8 mouse cellular contexts compared by ENCODE assay signal in genomic region chr4:99829094-99830073, GRCm38 (mm10). TPM values are rescaled to one million over a fixed set of nuclear protein-coding genes. Genes with fewer than 3 reads are reported as not detected.
A peak's percentile ranks its signal among the peaks of the same experiment; 100 is the strongest.
DNase-seq lines count a peak whose midpoint lies in the region; ATAC-seq lines count a peak whose summit lies in the region.

Gene Efcab7, plus strand, starts transcription at chr4:99829198.

- under 1% methylated on average over 48 of the region's 48 CpGs for WGBS in intestine, embryonic 14.5 days

- intact Hi-C loops in left cerebral cortex, postnatal 14 days (cut with DNase I), result no loop called here

- H3K4me3 ChIP-seq in intestine, embryonic 14.5 days (ENCODE audit: low read depth, low read length), result peak within 1 kb of the TSS; percentile 96

- H3K4me2 ChIP-seq in intestine, embryonic 14.5 days (ENCODE audit: low read length), result peak within 1 kb of the TSS; percentile 62

- H3K27ac ChIP-seq in intestine, embryonic 14.5 days (ENCODE audit: low read depth), result peak within 1 kb of the TSS; percentile 77

- peak within 1 kb of the TSS; percentile 84 for H3K9ac ChIP-seq in intestine, embryonic 14.5 days (ENCODE audit: low read length)

- DNase-seq in adrenal gland, adult 18-20 months (ENCODE audit: low spot score in 2 of 2), result peak; percentile 70 to 76
- DNase-seq in embryo, embryonic 11 days, result peak; percentile 93
- DNase-seq in gastrocnemius, postnatal 25 days, result peak; percentile 68
- peak; percentile 96 for DNase-seq in intestine, embryonic 14.5 days (ENCODE audit: low spot score)
- DNase-seq in left cerebral cortex, postnatal 14 days (ENCODE audit: low spot score in 2 of 2), result peak; percentile 87 to 89
- DNase-seq in mesoderm, embryonic 11.5 days (ENCODE audit: low read depth, low spot score), result peak; percentile 89
- peak; percentile 77 to 84 for DNase-seq in right cerebral cortex, postnatal 36 days (ENCODE audit: low spot score in 2 of 2)
- peak; percentile 86 for DNase-seq in yolk sac, embryonic 10.5 days (ENCODE audit: low spot score)

- H3K27me3 ChIP-seq in intestine, embryonic 14.5 days (replicated peaks; ENCODE audit: control insufficient read depth, insufficient read depth, low read length), result no peaks in the 10 kb centered on the region

- peaks cover 12% of the 10 kb centered on the region for H3K4me1 ChIP-seq in intestine, embryonic 14.5 days (replicated peaks; ENCODE audit: control insufficient read depth, insufficient read depth, low read length)

- ATAC-seq in intestine, embryonic 14.5 days (replicated peaks; ENCODE audit: low FRiP score, low TSS enrichment, low read depth), result peak; percentile 87

- no peaks in the 10 kb centered on the region for H3K9me3 ChIP-seq in intestine, embryonic 14.5 days (ENCODE audit: control insufficient read depth, low read length)

- H3K36me3 ChIP-seq in intestine, embryonic 14.5 days (ENCODE audit: control insufficient read depth, insufficient read depth, low read length), result no peaks in the 10 kb centered on the region

RNA-seq across cellular contexts. Expression of gene Efcab7, which starts in this region (rescaled TPM):
- 1 to 10 TPM; 2.5 to 4.9 TPM for total RNA-seq in adrenal gland, adult 18-20 months (2021)
- total RNA-seq in gastrocnemius, postnatal 25 days (2021), result 1 to 10 TPM in 1 of 2 experiments, under 1 TPM in 1; 0.82 to 2.5 TPM
- 19.2 and 22.9 TPM in 2 replicates for polyA plus RNA-seq in intestine, embryonic 14.5 days (2014; fragmentation: Nextera tagmentation; extraction: Ambion mirVana)
- total RNA-seq in left cerebral cortex, postnatal 14 days (2021), result 1 to 10 TPM; 5.5 to 5.9 TPM

Comparison
In these comparisons a context has a peak if more than half of its experiments do, and no peak if none do; other contexts are left out.
1. Peak in every context shown above with its lines: DNase-seq, ATAC-seq, H3K4me3 ChIP-seq and H3K27ac ChIP-seq.